Mouse (Mus musculus): ENCODE results near the gene Noc2l. TPM values are rescaled to one million over a fixed set of nuclear protein-coding genes. Genes with fewer than 3 reads are reported as not detected.

Noc2l gene
- polyA plus RNA-seq (2012; rRNA removed) (130 and 147 TPM in 2 replicates), polyA plus RNA-seq (2014; fragmentation: Nextera tagmentation; extraction: Ambion mirVana) (61.2 and 62.7 TPM in 2 replicates)

GRCm38 (mm10) chr4:156235808-156236533 lies at the start of gene Noc2l:
Noc2l (plus strand) TSS chr4:156236010.
- H3K4me2 ChIP-seq (replicated peaks; ENCODE audit: low read depth, low read length, severe bottlenecking) = peak within 1 kb of the TSS; percentile 88
- ATAC-seq (ENCODE audit: low FRiP score, low read depth) (peak; percentile 91), DNase-seq (ENCODE audit: low spot score) (peak; percentile 89)
- peak within 1 kb of the TSS; percentile 72 for H3K9ac ChIP-seq (ENCODE audit: low read depth, low read length, severe bottlenecking)
- H3K9me3 ChIP-seq (ENCODE audit: control insufficient read depth, low read length) = no peaks in the 10 kb centered on the region
- 0 out of 2 replicates have a peak, but pooled peaks have one; percentile 51 for TF ChIP-seq POLR2A (IDR thresholded peaks at IDR 0.05; ENCODE audit: borderline replicate concordance, extremely low read depth, insufficient read depth, insufficient read length)
- peak within 1 kb of the TSS; percentile 86 for H3K4me3 ChIP-seq (replicated peaks; ENCODE audit: low read length)
- WGBS = under 1% methylated on average over 82 of the region's 90 CpGs
- H3K27me3 ChIP-seq (ENCODE audit: control insufficient read depth, insufficient read depth, low read length) = no peaks in the 10 kb centered on the region
- H3K36me3 ChIP-seq (ENCODE audit: control insufficient read depth, insufficient read depth, low read length) = peaks cover 60% of the 10 kb centered on the region
- H3K27ac ChIP-seq (replicated peaks; ENCODE audit: low read depth, low read length) = peak within 1 kb of the TSS; percentile 86
- H3K4me1 ChIP-seq (ENCODE audit: control insufficient read depth, insufficient read depth, low read length) = peaks cover 11% of the 10 kb centered on the region

DNA sequence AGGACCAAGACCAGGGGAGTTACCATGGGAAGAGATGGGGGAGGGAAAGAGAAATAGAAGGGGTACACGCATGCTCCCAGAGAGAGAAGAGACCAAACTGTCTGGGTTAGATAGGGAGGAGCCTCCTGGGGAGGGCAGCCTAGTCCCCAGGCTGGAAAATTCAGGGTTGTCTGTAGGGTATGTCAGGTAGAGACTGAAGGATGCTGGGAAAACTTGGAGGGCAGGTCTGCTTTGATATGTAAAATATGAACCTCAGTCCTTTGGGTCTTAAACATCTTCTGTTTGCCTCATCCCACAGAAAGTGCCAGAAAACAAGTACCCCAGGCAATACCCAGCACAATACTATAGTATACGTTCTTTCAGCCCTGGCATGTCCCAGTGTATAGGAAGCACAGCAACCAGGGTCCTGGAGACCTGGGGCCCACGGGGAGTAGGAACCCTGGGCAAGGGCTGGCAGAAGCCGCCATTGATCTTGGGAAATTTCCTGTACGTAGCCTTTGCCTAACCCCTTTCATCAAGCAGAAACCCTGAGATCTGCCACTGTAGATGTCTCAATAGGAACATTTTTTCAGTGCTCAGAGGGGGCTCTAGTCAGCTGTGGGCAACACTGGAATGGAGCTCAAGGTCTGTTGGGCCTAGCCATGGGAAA lies 47.5 kb upstream of the Noc2l start:
- H3K4me3 ChIP-seq (replicated peaks; ENCODE audit: low read length) = no peak overlapping the region
- ATAC-seq (ENCODE audit: low FRiP score, low read depth) (no peak), DNase-seq (ENCODE audit: low spot score) (no peak)
- H3K27ac ChIP-seq (replicated peaks; ENCODE audit: low read depth, low read length) = peak overlapping the region; percentile 34; the same call in 1 of the 2 replicates
- H3K4me1 ChIP-seq (ENCODE audit: control insufficient read depth, insufficient read depth, low read length) = peaks cover 30% of the 10 kb centered on the region
- no peak for TF ChIP-seq POLR2A (IDR thresholded peaks at IDR 0.05; ENCODE audit: borderline replicate concordance, extremely low read depth, insufficient read depth, insufficient read length)
- 78% methylated on average over 5 of the region's 5 CpGs for WGBS
- H3K9me3 ChIP-seq (ENCODE audit: control insufficient read depth, low read length) = no peaks in the 10 kb centered on the region
- H3K9ac ChIP-seq (ENCODE audit: low read depth, low read length, severe bottlenecking) = no peak overlapping the region
- peaks cover 45% of the 10 kb centered on the region for H3K36me3 ChIP-seq (ENCODE audit: control insufficient read depth, insufficient read depth, low read length)
- H3K4me2 ChIP-seq (replicated peaks; ENCODE audit: low read depth, low read length, severe bottlenecking) = no peak overlapping the region
- no peaks in the 10 kb centered on the region for H3K27me3 ChIP-seq (ENCODE audit: control insufficient read depth, insufficient read depth, low read length)

- H3K9me3 ChIP-seq (ENCODE audit: control insufficient read depth, low read length) = no peaks in the 10 kb centered on the region
- DNase-seq (ENCODE audit: low spot score) (peak; percentile 23), ATAC-seq (ENCODE audit: low FRiP score, low read depth) (peak; percentile 42)
- no peak overlapping the region for H3K9ac ChIP-seq (ENCODE audit: low read depth, low read length, severe bottlenecking)
- H3K36me3 ChIP-seq (ENCODE audit: control insufficient read depth, insufficient read depth, low read length) = peaks cover 44% of the 10 kb centered on the region
- peaks cover 34% of the 10 kb centered on the region for H3K4me1 ChIP-seq (ENCODE audit: control insufficient read depth, insufficient read depth, low read length)
- WGBS = 31% methylated on average over 6 of the region's 6 CpGs
- peak overlapping the region; percentile 34; the same call in 1 of the 2 replicates for H3K27ac ChIP-seq (replicated peaks; ENCODE audit: low read depth, low read length)
- no peaks in the 10 kb centered on the region for H3K27me3 ChIP-seq (ENCODE audit: control insufficient read depth, insufficient read depth, low read length)
- H3K4me3 ChIP-seq (replicated peaks; ENCODE audit: low read length) = no peak overlapping the region
- TF ChIP-seq POLR2A (IDR thresholded peaks at IDR 0.05; ENCODE audit: borderline replicate concordance, extremely low read depth, insufficient read depth, insufficient read length) = no peak
- no peak overlapping the region for H3K4me2 ChIP-seq (replicated peaks; ENCODE audit: low read depth, low read length, severe bottlenecking)
These were observed 46.9 kb upstream of the Noc2l start for GRCm38 (mm10) chr4:156188811-156189323.

DNA sequence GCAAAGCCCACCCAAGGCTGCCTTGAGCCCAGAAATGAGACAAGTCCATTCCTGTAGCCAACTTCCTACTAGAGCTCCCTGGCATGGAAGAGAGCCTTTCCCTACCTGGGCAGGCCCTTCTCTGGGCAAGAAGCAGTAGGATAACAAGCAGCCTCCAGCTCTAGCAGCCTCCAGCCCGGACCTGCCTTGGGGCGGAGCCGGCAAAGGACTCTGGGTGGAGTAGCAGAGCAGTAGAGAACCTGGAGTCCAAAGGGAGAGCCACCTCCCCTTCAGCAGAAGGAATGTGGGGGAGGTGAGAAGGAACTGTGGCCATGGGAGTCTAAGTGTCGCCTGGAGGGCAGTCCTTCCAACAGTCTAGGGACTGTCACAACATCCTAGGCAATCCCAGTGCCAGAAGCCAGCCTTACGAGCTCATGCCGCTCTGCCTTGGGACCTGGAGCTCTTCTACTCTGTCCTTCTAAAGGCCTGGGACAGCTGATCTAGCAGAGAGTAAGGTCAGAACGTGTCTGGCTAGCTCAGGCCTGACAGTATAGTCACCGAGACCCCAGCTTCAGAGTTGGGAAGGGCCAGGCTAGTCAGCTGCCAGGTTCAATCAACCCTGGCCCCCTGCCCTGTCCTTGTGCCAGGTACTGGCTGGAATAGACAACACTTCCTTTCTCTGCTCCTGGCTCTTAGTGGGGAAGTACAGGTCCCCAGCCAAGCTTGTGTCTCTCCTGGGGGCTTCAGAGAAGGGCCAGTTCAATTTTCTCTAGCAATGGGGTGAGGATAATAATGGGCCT lies 43.2 kb upstream of the Noc2l start:
- Histone ChIP-seq H3K27me3 (ENCODE audit: control insufficient read depth, insufficient read depth, low read length) (no peaks in the 10 kb centered on the region; the same call in 1 of the 2 replicates), H3K9ac (ENCODE audit: low read depth, low read length, severe bottlenecking) (no peak overlapping the region), H3K4me2 (replicated peaks; ENCODE audit: low read depth, low read length, severe bottlenecking) (no peak overlapping the region), H3K4me3 (replicated peaks; ENCODE audit: low read length) (no peak overlapping the region), H3K36me3 (ENCODE audit: control insufficient read depth, insufficient read depth, low read length) (peaks cover 41% of the 10 kb centered on the region), H3K9me3 (ENCODE audit: control insufficient read depth, low read length) (no peaks in the 10 kb centered on the region), H3K27ac (replicated peaks; ENCODE audit: low read depth, low read length) (no peak overlapping the region), H3K4me1 (ENCODE audit: control insufficient read depth, insufficient read depth, low read length) (peaks cover 40% of the 10 kb centered on the region)
- no peak for TF ChIP-seq POLR2A (IDR thresholded peaks at IDR 0.05; ENCODE audit: borderline replicate concordance, extremely low read depth, insufficient read depth, insufficient read length)
- DNase-seq (ENCODE audit: low spot score) = no peak
- no peak for ATAC-seq (ENCODE audit: low FRiP score, low read depth)
- WGBS = 41% methylated on average over 8 of the region's 8 CpGs

DNA sequence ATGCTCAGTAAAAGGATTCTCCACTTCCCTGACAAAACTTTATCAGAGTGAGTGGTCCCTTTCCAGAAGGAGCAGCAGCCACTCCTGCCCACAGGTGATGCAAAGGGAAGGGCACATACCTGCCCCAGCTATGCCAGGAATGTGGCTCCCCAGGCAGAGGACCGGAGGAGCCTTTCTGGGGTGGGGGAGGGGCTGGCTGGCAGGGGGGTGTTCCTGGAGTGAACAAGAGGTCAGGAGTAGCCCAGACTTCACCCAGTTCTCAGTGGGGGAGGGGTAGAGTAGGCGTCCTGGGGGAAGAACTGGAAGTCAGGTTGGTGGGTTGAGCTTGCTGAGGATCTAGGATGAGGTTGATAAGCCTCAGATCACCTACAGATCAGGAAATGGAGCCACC lies 42.6 kb upstream of the Noc2l start:
- no peak for DNase-seq (ENCODE audit: low spot score)
- no peak overlapping the region for H3K4me3 ChIP-seq (replicated peaks; ENCODE audit: low read length)
- H3K9me3 ChIP-seq (ENCODE audit: control insufficient read depth, low read length) = no peaks in the 10 kb centered on the region
- ATAC-seq (ENCODE audit: low FRiP score, low read depth) = no peak
- no peak overlapping the region for H3K9ac ChIP-seq (ENCODE audit: low read depth, low read length, severe bottlenecking)
- WGBS = 8% methylated on average over 2 of the region's 2 CpGs
- no peak overlapping the region for H3K4me2 ChIP-seq (replicated peaks; ENCODE audit: low read depth, low read length, severe bottlenecking)
- no peak for TF ChIP-seq POLR2A (IDR thresholded peaks at IDR 0.05; ENCODE audit: borderline replicate concordance, extremely low read depth, insufficient read depth, insufficient read length)
- H3K27ac ChIP-seq (replicated peaks; ENCODE audit: low read depth, low read length) = no peak overlapping the region
- peaks cover 38% of the 10 kb centered on the region for H3K4me1 ChIP-seq (ENCODE audit: control insufficient read depth, insufficient read depth, low read length)
- no peaks in the 10 kb centered on the region; the same call in 1 of the 2 replicates for H3K27me3 ChIP-seq (ENCODE audit: control insufficient read depth, insufficient read depth, low read length)
- peaks cover 41% of the 10 kb centered on the region for H3K36me3 ChIP-seq (ENCODE audit: control insufficient read depth, insufficient read depth, low read length)
